Mouse (Mus musculus) ES-Bruce4 (cell line): Measurements from ENCODE around the gene Gstp3. TPM values are rescaled to one million over a fixed set of nuclear protein-coding genes. Genes with fewer than 3 reads are reported as not detected.
"Not testable (repeated sequence)": the region's sequence is repeated elsewhere in the genome, so short reads cannot be mapped to it uniquely, and the experiment has no call there.

Experiments used
- H3K27ac ChIP-seq: 2 replicates; pipeline ENCODE4 v1.5.1; 2012; ENCODE audit warnings: low read length, inconsistent platforms; ENCODE audit not compliant: insufficient read depth
- H3K27me3 ChIP-seq: 2 replicates; pipeline ENCODE4 v1.6.1; 2012; ENCODE audit warnings: mild to moderate bottlenecking, low read length, inconsistent platforms; ENCODE audit not compliant: control insufficient read depth, poor library complexity, insufficient read depth, severe bottlenecking
- H3K36me3 ChIP-seq: 2 replicates; pipeline ENCODE4 v1.6.1; 2012; ENCODE audit warnings: inconsistent platforms, mild to moderate bottlenecking, low read length, moderate library complexity; ENCODE audit not compliant: control insufficient read depth, poor library complexity, insufficient read depth, severe bottlenecking
- H3K4me1 ChIP-seq: one replicate; pipeline ENCODE4 v1.8.1; 2011; ENCODE audit warnings: low read length; ENCODE audit not compliant: control insufficient read depth, insufficient read depth
- H3K4me3 ChIP-seq: 2 replicates; pipeline ENCODE4 v1.5.1; 2011; ENCODE audit warnings: low read depth, mild to moderate bottlenecking, low read length
- H3K9ac ChIP-seq: 2 replicates; pipeline ENCODE4 v1.6.1; 2012; ENCODE audit warnings: low read depth, mild to moderate bottlenecking, inconsistent platforms; ENCODE audit not compliant: poor library complexity, severe bottlenecking
- H3K9me3 ChIP-seq: replicated peaks from 2 replicates; pipeline ENCODE4 v1.6.1; 2012; ENCODE audit warnings: mild to moderate bottlenecking, low read length, inconsistent platforms; ENCODE audit not compliant: control insufficient read depth, poor library complexity, insufficient read depth, severe bottlenecking
- CTCF ChIP-seq: IDR thresholded peaks from one replicate; pipeline ENCODE4 v1.8.1; 2011; ENCODE audit warnings: low read depth, low read length
- EP300 ChIP-seq: IDR thresholded peaks from 2 replicates; pipeline ENCODE4 v1.6.1; 2011; ENCODE audit warnings: low read depth, low read length; ENCODE audit not compliant: insufficient read depth
- POLR2A ChIP-seq: IDR thresholded peaks from one replicate; pipeline ENCODE4 v1.8.1; 2011; ENCODE audit warnings: low read length; ENCODE audit not compliant: insufficient read depth
- polyA plus RNA-seq: library from polyadenylated mRNA; stranded (reverse); fragments of >200 nt; gene quantifications from 2 replicates; pipeline ENCODE4 v1.2.4, GENCODE M21; 2011; ENCODE audit warnings: low read depth; ENCODE audit not compliant: missing spikeins, insufficient read depth, insufficient read length

Gstp3 gene
- polyA plus RNA-seq, 1 experiment = 0.91 TPM

DNA sequence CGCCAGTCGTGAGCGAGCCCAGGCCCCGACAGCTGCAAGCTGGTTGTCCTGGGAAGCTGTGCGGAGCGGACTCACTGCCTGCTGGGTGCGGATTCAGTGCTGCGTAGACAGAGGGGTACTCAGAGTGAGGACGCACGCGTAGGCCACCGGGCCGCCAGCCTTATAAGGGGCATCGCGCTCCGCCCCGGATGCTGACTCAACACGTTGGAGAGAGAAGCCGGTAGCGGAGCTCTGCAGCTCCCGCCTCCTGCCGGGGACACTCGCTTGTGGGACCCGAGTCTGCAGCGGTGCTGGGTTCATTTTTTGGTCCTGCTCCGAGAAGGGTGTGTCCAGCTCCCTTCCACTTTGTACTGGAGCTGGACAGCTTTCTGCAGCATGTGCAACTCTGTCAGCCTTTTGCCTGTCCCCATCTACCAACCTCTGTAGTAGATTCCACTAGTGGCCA, 21.6 kb downstream of the Gstp3 start, which contains the start of gene Gstp1:
Gene Gstp1 (minus strand): TSS at position 198 of the 445 bp plus-strand sequence.
- TF ChIP-seq CTCF = no peak
- TF ChIP-seq POLR2A = peak; percentile 69
- H3K9ac ChIP-seq = peak within 1 kb of the TSS; percentile 68
- peak within 1 kb of the TSS; percentile 87 for H3K4me3 ChIP-seq
- H3K4me1 ChIP-seq = no peaks in the 10 kb centered on the region
- H3K9me3 ChIP-seq = no peaks in the 10 kb centered on the region
- H3K27me3 ChIP-seq = no peaks in the 10 kb centered on the region
- no peak within 1 kb of the TSS for H3K27ac ChIP-seq
- no peaks in the 10 kb centered on the region for H3K36me3 ChIP-seq

DNA sequence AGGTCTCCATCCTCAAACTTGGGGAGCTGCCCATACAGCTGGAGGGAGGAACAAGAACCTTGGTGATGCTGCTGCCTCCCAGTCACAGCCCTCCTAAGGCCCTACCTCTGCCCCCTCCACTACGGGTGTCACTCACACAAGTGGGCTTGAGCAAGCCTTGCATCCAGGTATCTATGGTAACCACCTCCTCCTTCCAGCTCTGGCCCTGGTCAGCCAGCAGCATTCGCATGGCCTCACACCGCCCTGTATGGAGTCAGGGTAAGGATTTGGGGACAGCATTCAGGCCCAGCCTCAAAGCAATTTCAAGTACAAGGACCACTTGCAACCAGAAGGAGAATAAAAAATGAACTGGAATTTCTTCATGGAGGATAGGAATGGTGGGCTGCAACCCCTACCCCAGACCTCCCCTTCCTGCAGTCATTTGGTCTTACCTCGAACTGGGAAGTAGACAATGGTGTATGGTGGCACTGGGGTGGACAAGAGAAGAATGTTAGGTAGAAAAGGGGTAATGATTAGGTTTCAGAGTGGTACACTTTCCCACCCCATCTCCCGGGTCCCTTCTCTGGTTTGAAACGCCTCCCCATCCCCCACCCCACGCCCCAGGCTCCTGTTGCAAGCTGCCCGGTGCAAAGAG, 22.1 kb downstream of the Gstp3 start:
- H3K36me3 ChIP-seq, H3K9me3 ChIP-seq, H3K4me1 ChIP-seq, H3K27me3 ChIP-seq, H3K27ac ChIP-seq: not testable (repeated sequence)
- peak overlapping the region; percentile 68 for H3K9ac ChIP-seq
- peak overlapping the region; percentile 87 for H3K4me3 ChIP-seq

DNA sequence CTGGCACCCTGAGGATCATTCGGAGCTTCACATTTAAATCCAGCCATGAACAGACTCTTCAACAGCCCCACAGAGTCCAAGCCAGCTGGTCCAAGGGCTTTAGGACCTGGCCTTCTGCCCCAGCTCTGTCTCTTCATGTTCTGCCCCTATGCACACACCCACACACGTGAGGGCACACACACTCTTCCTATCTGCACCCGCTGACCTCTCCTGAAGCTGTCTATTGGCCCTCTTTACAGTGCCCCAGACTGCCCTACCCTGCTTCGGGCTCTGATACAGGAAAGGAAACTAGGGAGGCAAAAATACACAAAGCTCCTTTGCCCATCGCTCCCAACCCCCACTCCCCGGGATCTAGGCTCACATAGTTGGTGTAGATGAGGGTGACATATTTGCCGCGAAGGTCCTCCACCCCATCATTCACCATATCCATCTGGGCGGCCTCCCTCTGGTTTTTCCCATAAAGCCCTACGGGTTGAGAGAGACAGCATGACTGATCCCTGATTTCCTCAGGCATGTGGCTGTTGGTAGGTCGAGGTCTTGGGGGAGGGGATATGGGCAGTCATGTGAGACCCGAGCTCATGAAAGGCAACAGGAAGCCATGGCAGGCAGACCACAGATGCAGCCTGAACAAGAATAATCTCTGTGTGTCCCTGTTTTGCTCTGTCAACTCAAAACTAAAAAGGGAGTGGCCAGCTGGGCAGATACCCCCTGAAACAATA, 22.9 kb downstream of the Gstp3 start:
- H3K9me3 ChIP-seq = no peaks in the 10 kb centered on the region
- no peak overlapping the region for H3K27ac ChIP-seq
- no peak overlapping the region for H3K9ac ChIP-seq
- H3K36me3 ChIP-seq = no peaks in the 10 kb centered on the region
- H3K4me3 ChIP-seq = no peak overlapping the region
- no peaks in the 10 kb centered on the region for H3K4me1 ChIP-seq
- no peaks in the 10 kb centered on the region for H3K27me3 ChIP-seq
- TF ChIP-seq CTCF (no peak), EP300 (no peak), POLR2A (no peak)

DNA sequence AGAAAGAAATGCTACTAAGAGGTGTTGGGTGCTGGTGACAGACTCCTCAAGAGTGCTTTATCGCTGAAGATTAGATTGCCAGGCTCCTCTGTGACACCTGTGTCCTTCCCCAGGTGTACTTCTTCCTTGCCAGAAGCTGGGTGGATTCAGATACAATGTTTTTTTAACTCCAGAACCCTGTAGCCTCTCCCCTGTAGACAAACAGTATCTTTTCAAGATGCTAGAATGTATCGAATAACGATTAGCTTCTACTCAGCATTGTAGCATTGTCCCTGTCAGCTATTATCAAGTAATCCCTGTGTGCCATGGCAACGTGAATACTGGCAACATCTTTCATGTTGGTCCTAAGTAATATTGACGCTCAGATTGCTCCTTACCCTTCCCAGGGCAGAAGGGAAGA, 25.6 kb downstream of the Gstp3 start:
- Histone ChIP-seq H3K36me3 (no peaks in the 10 kb centered on the region), H3K27me3 (no peaks in the 10 kb centered on the region), H3K27ac (no peak overlapping the region), H3K4me3 (no peak overlapping the region), H3K9ac (no peak overlapping the region), H3K9me3 (no peaks in the 10 kb centered on the region), H3K4me1 (no peaks in the 10 kb centered on the region)
- TF ChIP-seq POLR2A = no peak
- no peak for TF ChIP-seq CTCF
- TF ChIP-seq EP300 = no peak

DNA sequence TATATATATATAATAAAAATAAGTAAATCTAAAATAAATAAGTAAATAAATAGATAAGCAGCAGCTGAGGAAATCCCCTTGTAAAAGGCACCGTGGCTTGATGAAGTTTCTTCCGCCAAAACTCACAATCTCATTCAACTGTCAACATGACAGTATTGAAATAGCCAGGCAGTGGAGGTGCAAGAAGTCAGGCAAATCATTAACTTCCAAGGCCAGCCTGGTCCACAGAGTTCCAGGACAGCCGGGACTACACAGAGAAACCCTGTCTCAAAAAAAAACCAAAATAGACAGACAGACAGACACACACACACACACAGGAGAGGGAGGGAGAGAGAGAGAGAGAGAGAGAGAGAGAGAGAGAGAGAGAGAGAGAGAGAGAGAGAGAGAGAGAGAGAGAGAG, 26.1 kb downstream of the Gstp3 start:
- Histone ChIP-seq H3K9me3 (no peaks in the 10 kb centered on the region), H3K4me1 (no peaks in the 10 kb centered on the region), H3K9ac (no peak overlapping the region), H3K27me3 (no peaks in the 10 kb centered on the region), H3K27ac (no peak overlapping the region), H3K4me3 (no peak overlapping the region), H3K36me3 (no peaks in the 10 kb centered on the region)
- TF ChIP-seq CTCF (no peak), POLR2A (no peak), EP300 (no peak)

DNA sequence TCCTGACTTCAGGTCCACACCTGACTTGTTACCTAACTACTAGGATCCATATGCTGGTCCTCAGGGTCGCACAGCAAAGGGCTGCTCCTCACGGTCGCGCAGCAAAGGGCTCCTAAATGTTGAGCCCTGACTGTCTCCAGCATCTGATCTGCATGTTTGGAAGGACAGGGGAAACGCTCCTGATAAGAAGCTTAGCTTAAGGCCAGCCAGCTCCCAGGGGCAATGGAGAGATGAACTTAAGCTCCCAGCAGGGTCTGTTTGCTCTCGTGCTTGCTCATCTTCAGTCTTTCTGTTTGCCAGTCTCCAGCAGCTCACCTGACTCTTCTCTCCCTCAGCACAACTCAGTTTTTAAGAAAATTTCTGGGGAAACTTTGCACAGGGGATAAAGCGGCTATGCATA, 26.7 kb downstream of the Gstp3 start:
- Histone ChIP-seq H3K4me1 (no peaks in the 10 kb centered on the region), H3K27ac (no peak overlapping the region), H3K27me3 (no peaks in the 10 kb centered on the region), H3K9me3 (no peaks in the 10 kb centered on the region), H3K9ac (no peak overlapping the region), H3K36me3 (no peaks in the 10 kb centered on the region), H3K4me3 (no peak overlapping the region)
- no peak for TF ChIP-seq EP300
- TF ChIP-seq CTCF = no peak
- no peak for TF ChIP-seq POLR2A
